Mouse (Mus musculus): ENCODE measurements around the gene Epha3.

- TF ChIP-seq CTCF (IDR thresholded peaks at IDR 0.05; ENCODE audit: extremely low read depth, insufficient read depth, low read length) (no peak), POLR2A (IDR thresholded peaks at IDR 0.05; ENCODE audit: extremely low read depth, insufficient read depth, low read length) (no peak)
Measured at GRCm38 (mm10) chr16:63806437-63807129, 57.4 kb downstream of the Epha3 start.

All from cortical plate, adult 2 months (tissue).